Mouse (Mus musculus) thymus, postnatal 25 days (tissue): ENCODE measurements around the gene Olfr1357.
"Not testable (repeated sequence)": the region's sequence is repeated elsewhere in the genome, so short reads cannot be mapped to it uniquely, and the experiment has no call there.

Experiments used
- DNase-seq: peaks from one replicate; pipeline ENCODE4 v3.0.0; 2022

Gene Olfr1357

DNA sequence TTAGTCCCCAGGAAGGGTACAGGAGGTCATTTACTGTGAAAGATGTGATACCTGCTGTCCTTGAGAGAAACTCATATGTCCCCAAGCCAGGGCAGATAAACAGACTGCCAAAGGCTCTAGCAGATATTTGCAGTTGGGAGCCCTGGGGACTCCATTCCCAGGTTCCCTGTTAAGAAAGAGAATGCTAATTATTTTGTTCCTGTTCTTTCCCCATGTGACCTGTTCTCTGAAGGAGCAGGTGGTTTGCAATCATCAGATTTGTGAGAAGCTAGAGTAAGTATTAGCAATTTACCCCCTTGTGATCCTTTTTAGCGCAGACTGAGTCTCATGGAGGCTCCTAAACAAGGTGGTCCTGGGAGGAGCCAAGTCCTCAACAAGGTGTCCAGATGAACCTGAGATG is at the start of gene Olfr1357:
TSS of gene Olfr1357 (minus strand) at position 101 of the 400 bp plus-strand sequence.
- DNase-seq: no peak

DNA sequence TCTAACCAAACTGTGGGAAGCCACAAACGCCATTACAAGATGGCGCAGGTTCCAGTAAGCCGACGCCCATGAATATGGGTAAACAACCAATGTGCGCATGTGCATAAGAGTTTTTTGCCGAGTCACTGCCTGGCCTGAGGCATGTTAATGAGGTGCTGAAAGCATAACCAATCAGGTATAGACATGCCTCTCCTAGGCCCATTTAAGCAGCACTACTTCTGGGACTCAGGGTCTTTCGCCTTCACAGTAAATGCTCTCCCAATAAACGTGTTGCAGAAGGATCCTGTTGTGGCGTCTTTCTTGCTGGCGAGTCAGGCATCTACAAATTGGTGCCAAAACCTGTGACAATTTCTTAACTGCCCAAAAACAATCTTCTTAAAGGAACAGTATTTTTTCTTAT is 48.8 kb upstream of the Olfr1357 start:
- DNase-seq: not testable (repeated sequence)

DNA sequence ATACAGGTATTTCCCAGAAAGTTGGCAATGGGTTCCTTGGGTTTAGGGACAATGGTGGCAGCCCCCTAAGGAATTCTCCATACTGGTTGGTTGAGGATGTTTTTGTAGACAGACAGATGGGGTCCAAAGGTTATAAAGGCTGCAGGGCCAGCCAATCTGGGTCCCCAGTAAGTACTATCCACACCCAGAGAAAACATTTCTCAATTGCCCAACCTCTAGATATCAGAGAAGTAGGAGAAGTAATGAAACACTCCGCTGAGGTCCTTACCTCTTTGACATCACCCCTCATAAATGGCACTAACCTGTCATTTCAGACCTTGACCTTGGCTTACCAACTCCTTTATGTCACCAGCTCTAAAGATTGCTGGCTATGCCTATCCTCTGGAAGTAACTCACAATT is 46.7 kb upstream of the Olfr1357 start:
- no peak for DNase-seq

DNA sequence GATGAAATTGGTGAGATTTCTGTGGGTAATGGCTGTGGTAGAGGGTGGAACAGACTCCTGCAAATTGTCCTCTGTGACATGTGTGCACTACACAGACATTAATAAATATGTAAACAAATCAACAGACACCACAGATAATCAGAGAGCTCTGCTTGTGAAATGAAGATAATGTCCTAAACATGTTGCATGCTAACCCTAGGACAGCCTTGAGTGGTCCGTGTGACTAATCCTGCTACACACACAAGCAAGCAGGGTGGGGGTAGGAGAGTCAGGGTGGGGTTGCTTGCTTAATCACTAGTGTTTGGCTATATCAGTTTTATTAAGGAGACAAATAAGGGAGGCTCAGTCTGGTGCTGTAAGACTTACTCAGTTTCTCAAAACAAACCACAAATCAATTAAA is 43.3 kb upstream of the Olfr1357 start:
- DNase-seq: no peak

DNA sequence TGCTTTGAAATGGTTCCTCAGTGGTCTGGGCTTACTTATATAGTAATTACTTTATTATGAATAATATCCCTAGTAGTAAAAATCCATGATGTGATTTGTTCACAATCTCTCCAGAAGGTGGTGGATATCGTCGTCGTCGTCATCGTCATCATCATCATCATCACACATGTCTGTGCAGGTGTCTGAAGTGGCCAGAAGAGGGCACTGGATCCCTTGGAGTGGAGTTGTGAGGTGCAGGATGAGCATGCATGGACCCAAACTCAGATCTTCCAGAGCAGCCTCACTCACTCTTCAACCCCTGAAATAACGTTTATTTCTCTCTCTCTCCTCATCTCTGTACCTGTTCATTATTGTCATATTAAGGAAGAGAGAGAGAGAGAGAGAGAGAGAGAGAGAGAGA is 14.4 kb upstream of the Olfr1357 start:
- peak; percentile 19 for DNase-seq

DNA sequence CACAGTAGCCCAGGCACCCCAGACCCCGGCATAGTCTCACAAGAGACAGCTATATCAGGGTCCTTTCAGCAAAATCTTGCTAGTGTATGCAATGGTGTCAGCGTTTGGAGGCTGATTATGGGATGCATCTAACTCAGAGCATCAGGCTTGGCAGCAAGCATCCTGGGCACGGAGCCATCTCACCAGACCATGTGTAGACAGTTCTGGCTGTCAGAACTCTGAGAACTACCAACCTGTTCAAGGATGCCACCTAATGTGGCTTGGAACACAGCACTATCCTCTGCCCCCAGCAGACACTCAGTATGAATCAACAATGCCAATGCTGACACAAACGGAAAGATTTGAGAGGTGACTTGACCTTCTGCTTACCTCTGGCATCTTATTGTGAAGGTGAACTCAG is 12.3 kb upstream of the Olfr1357 start:
- no peak for DNase-seq

DNA sequence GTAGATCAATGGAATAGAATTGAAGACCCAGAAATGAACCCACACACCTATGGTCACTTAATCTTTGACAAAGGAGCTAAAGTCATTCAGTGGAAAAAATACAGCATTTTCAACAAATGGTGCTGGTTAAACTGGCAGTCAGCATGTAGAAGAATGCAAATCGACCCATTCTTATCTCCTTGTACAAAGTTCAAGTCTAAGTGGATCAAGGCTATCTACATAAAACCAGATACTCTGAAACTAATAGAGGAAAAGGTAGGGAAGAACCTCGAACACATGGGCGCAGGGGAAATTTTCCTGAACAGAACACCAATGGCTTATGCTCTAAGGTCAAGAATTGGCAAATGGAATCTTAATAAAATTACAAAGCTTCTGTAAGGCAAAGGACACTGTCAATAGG is 5.3 kb upstream of the Olfr1357 start:
- not testable (repeated sequence) for DNase-seq

DNA sequence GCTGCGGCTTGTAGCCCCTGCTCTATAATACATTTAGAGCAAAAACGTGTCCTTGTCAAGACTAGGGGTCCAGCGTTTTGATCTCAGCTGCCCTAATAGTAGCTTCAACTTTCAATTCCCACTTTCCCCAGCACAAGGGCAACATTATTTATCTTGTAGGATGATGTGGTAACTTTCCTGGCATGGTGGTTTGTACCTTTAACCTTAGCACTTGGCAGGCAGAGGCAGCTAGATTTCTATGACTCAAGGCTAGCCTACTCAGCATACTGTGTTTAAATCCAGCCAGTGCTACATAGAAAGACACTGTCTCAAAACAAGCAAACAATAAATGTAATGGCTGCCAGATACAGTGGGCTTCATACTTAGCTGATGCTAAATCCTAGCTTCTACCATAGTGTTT is 10.3 kb downstream of the Olfr1357 start:
- no peak for DNase-seq

DNA sequence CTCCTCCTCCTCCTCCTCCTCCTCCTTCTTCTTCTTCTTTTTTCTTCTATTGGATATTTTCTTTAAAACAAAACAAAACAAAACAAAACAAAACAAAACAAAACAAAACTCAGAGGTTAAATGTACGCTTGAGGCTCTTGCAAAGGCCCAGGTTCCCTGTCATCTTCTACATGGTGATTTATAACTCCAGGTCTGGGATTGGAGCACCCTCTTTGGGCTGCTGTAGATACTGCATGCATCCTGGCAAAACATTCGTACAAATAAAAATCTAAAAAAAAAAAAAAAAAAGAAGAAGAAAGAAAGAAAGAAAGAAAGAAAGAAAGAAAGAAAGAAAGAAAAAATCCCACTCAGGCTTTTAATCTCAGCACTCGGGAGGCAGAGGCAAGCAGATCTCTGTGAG is 12.8 kb downstream of the Olfr1357 start:
- peak; percentile 73 for DNase-seq

DNA sequence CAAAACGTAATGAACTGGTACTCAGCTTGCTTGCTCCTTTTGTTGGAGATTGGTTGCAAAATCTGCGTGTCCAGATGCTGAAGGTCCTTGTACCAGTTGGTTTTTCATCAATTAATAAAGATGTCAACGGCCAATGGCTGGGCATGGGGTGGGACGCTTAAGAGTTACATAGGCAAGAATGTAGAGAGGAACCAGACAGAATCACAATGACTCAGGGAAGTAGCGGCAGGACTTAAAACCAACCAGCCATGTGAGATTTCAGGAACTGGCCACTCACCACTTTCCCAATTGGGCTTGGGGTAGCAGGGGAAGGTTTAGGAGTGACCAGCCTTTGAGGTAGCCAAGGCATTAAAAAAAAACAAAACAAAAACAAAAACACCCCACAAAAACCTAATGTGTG is 18.0 kb downstream of the Olfr1357 start:
- no peak for DNase-seq

DNA sequence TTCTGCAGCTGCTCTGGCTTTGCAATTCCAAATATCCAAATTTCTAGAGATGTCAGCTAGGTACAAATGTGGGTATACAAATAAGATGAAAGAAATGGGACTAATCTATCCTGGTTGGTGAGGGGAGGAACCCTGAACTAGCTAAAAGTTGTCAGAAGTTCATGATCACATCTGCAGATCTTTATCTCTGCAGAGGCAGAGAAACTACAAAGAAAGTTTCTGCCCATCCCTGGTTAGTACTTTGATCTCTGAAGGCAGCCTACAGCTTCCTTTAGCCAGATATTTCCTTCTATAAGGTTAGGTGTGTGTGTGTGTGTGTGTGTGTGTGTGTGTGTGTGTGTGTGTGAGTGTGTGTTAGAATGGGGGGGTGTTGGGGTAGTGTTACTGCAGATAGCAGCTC is 23.3 kb downstream of the Olfr1357 start:
- DNase-seq: no peak

DNA sequence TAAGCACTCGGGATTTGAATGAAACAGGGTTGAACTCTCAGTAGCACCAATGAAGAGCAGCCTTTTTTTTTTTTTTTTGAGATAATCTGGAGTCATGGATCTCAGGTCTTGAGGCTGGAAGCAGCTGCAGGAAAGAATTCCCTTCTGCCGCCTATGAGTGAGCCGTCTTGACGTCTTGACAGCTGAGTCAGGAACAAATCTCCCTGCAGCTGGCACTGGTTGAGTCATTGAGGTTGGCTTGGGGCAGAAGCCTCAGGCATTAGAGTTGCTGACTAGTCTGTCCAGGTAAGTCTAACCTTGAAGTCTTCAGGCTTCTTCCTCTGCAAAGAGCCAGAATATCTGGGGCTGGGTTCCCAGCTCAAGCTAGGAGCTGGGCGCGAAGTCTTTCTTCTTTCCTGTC is 23.7 kb downstream of the Olfr1357 start:
- peak; percentile 39 for DNase-seq

DNA sequence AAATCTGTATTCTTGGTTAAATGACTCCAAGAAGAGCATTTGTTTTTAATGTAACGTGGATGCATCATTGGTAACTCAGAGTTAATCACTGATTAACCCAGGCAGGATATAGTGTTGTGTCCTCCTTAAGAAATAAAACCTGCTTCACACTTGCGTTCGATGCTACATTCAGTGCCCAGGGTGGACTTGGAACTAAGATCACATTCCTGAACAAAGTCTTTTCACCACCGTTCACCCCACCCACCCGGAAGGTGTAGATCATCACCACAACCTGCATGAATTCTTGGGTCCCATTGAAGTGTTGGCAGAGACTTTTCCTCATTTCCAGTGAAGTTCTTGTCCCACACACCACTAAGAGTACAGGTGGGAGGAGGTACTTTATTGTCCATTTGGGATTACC is 24.1 kb downstream of the Olfr1357 start:
- DNase-seq: no peak

DNA sequence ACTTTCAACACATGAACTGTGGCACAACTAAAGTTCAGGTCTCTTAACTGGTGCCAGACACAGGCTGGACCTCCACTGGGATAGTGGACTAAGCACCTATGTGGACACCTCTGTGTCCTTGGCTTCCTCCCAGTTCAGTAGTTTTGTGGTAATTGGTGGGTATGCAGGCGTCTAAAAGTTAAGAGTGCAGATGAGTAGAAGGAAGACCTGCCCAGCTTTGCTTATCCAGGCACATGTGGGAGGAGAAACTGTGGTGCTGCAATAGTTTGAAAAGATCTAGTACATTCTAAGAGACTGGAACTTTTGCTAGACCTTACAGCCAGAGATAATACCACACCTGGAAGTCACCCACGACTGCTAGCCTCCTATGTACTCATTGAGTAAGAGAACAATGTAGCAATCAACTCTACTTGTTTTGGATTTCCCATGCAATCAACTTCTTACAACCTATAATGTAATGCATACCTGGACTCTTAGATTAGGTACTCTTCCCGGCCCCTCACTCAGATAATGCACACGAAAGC is 25.0 kb downstream of the Olfr1357 start:
- DNase-seq: peak; percentile 42

DNA sequence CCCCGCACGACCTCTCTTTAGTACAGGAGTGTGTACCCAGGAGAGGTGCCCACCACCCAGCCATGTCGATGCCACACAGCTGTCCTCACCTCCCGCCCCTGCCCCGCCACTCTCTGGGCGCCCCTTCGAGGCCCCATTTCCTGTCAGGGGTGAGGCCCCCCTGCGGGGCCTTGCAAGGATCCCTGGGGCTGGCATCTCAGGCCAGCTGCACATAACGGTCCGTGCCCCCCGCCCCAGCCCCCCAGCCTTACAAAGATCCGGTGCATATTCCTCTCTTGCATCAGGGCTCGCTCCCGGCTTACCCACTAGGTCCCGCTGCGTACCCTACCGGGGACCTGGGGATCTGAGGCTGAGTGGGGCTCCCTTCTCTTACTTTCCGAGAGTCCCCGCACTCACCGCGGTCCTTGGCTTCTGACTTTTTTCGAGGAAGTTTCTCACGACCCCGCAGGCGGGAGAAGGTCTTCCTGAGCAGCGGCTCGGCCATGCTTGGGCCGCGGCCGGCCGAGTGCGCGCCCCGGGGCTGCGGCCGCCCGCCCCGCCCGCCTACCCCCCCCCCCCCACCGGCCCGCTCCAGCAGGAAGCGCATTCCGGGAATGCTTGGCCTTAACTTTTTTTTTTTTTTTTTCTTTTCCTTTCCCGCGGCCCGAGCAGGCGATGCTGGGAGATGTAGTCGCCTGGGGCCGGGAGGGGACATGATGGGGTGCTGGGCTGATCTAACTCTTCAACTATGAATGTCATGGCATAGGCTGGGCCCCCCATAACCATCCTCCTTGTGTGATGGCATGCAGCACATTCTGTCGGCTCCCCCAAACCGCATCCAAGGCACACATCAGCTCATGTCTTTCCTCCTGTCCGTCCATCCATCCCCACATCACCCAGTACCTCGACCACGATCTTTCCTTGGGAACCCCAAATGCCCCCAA is 26.2 kb downstream of the Olfr1357 start, which contains the start of gene Syde1:
TSS of gene Syde1 (minus strand) at position 559 of the 923 bp plus-strand sequence.
- peak; percentile 90 for DNase-seq

DNA sequence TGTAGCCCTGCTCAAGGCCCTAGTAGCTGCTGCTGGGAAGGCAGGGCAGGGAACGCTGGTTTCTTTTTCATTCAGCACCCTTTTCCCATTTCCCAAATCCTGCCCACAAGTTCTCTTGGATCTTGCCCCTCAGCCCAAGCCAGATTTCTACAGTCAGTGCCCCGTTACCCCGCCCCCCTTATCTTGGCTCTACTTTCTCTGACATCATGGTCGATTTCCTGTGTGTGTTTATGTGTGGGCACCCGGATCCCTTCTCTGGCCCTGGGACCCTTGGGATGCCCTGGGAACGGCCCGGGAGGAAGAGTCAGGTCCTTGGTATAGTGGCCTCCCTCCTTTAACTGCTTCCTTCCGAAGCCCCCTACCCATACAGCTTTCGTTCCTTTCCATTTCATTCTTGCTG is 27.1 kb downstream of the Olfr1357 start:
- DNase-seq: peak; percentile 72

DNA sequence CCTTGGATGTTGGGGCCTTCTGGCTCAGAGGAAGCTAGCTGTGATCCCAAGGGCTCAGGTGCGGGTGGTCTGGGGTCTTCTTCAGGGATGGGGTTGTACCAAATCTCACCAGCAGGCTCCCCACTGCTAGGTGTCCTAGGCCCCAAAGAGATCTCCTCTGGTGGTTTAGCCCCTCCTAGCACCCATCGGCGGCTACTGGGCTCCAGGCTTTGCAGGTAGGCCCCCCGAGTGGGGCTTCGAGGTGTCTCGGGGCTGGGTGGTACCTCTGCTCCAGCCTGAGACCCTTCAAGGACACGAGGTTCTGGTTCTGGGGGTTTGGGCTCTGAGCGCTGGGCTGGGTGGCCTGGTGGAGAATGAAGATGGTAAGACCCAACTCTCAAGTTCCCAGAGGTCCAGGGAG is 28.0 kb downstream of the Olfr1357 start:
- no peak for DNase-seq

DNA sequence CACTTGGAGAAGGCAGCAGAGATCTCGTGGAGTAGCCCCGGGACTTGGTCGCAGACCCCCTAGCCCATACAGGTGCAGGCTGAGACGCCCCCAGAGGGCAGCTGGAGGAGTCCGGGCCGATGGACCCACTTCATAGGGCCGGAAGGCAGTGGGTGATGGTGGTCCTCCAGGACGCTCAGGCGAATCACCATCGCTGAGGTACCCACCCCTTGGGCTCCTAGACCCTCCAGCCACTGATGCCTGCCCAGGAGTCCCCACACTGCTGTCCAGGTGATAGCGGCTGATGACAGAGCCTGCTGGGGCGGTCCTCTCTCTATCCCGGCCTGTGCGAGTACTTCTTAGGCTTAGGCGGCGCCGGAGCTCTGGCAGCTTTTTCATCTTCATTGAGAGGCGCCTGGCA is 28.6 kb downstream of the Olfr1357 start:
- no peak for DNase-seq

DNA sequence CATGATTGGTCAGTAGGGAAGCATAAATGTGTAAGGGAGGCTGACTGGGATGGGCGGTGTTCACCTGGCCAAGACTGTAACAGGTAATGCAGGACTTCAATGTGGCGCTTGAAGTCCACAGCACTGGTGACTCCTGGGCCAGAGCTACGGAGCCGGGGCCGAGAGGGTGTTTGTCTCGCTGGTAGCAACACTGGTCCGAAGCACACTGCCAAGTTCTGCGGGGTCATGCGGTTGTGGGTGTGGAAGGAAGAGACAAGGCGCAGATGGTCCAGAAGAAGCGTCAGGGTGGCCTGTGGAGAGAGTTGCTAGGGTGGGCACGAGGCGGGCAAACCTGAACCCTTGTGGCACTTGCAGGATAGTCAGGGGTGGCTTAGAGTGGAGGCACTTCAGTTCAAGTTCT is 31.8 kb downstream of the Olfr1357 start:
- DNase-seq: no peak

DNA sequence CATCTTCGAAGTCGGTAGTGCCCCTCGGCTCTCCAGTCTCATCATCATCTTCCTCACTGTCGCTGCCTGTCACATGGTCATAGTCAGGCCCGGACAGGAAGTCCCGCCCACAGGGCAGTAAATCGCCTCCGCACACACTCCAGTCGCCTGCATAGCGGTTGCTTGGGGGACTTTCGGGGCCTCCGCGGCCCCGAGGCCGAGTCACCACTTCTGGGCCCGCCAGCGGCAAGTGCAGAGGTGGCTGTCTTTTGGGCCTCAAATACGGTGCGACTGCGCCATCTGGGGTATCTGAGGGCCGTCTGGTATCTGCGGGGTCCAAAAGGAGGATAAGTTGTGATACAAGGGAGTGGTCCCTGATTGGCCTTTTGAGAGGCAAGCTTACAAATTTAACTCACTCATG is 32.3 kb downstream of the Olfr1357 start:
- no peak for DNase-seq

DNA sequence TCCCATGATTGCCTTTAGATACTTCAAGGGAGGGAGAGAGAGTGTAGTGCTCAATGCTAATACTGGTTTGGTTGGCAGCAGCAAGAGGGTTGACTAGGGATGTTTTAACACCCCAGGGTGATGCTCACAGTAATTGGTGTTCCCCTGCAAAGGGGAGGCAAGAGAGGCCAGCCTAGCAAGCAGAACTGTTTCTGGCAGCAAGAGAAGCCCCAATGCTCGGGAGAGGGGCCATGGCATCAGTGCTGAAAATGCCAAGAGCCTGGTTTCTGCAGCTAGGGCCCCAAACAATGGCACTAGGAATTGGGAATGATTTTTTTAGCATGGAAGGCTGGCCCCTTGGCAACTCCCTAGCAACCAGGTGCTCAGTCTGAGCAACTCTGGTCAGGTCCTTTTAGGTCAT is 32.9 kb downstream of the Olfr1357 start:
- DNase-seq: no peak

DNA sequence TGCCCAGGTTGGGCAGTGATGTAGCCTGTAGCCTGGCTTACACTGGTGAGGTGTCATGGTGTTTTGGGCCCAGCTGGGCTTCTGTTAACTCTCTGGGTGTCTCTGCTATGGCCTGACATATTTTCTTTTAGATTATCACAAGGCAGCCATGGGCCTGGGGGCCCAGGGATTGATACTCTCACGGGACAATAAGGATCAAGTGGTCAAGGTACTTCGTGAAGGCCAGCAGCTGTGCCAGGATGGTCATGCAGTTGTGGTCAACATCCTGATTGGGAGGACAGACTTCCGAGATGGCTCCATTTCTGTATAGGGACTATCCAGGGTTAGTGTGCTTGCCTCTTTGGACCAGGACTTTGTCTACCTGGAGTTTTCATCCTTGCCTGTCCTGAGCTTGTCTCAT is 33.9 kb downstream of the Olfr1357 start:
- no peak for DNase-seq

DNA sequence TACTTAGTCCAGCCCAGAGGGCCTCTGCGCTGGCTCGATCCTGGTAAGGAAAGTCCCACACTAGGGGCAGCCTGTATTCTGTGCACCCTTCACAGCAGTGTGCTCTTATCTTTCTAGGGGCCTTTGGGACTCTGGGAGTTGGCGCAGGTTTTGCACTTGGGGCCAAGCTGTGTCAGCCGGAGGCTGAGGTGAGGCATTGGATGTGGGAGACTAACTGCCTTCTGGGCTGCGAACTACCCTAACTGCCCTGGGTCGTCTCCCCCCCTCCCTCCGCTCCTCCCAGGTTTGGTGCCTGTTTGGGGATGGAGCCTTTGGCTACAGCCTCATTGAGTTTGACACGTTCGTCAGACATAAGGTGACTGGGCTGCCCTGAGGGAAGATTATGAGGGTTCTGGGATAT is 34.5 kb downstream of the Olfr1357 start:
- no peak for DNase-seq

DNA sequence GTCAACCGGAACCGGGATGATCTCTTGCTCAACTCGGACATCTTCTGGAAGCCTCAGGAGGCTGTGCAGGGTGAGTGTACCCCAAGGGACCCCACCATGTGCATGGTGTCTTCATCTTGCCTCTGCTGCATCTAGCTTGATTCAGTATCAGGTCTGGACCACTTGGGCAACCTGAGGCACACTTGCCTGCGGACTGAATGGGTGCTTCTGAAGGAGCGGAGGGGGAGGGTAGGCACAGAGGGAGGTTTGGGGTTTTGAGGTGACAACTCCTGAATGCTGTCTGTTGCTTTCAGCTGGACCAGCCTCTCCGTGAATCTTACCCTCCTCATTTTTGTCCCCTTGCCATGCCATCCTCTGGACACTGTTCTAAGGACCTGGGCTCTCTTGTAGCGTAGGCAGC is 36.8 kb downstream of the Olfr1357 start:
- no peak for DNase-seq

DNA sequence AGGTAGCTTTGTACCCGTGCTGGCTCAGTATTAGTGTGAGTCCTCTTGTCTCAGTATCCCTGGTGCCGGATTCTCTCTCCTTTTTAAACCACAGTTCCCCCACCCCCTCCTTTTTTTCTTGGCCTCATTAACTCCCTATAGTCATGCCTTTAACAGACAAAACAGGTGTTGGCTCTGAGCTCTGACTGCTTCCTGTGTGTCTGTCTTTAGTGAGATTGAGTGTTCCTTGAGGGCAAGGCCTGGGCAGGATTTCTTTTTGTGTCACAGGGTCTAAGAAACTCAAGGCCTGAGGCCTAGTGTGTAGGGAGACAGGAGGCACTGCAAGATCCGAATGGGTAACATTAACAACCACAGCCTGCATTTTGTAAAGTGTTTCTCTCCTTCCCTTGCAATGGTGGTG is 39.7 kb downstream of the Olfr1357 start:
- DNase-seq: peak; percentile 56
